Mouse (Mus musculus) liver, adult 2 months (tissue): ENCODE data around the gene Gm13697. TPM values are rescaled to one million over a fixed set of nuclear protein-coding genes. Genes with fewer than 3 reads are reported as not detected.

ENCODE experiments used
- DNase-seq: peaks from one replicate; pipeline ENCODE4 v3.0.0-alpha.2; 2011; ENCODE audit warnings: low read depth, low spot score; ENCODE audit errors: extremely low read depth
- H3K27ac ChIP-seq: fragments of 200-500 bp; replicated peaks from 2 replicates; pipeline ENCODE4 v1.5.1; 2012; ENCODE audit warnings: low read depth, mild to moderate bottlenecking, control low read depth, inconsistent platforms, low read length; ENCODE audit not compliant: insufficient read depth
- H3K27me3 ChIP-seq: fragments of 200-500 bp; 2 replicates; pipeline ENCODE4 v1.6.1; 2012; ENCODE audit warnings: mild to moderate bottlenecking, moderate library complexity, low read length, inconsistent platforms; ENCODE audit not compliant: control insufficient read depth, insufficient read depth
- H3K36me3 ChIP-seq: fragments of 200-500 bp; 2 replicates; pipeline ENCODE4 v1.6.1; 2012; ENCODE audit warnings: low read length, inconsistent platforms; ENCODE audit not compliant: control insufficient read depth, insufficient read depth
- H3K4me1 ChIP-seq: fragments of 200-500 bp; 2 replicates; pipeline ENCODE4 v1.6.1; 2011; ENCODE audit warnings: low read length; ENCODE audit not compliant: control insufficient read depth, insufficient read depth
- H3K4me3 ChIP-seq: fragments of 200-500 bp; 2 replicates; pipeline ENCODE4 v1.5.1; 2011; ENCODE audit warnings: low read depth, mild to moderate bottlenecking, control low read depth, low read length, moderate library complexity; ENCODE audit not compliant: insufficient read depth
- H3K79me2 ChIP-seq: fragments of 200-500 bp; 2 replicates; pipeline ENCODE4 v1.6.1; 2012; ENCODE audit warnings: inconsistent platforms, mild to moderate bottlenecking, low read length, moderate library complexity; ENCODE audit not compliant: control insufficient read depth, insufficient read depth
- H3K9ac ChIP-seq: fragments of 200-500 bp; 2 replicates; pipeline ENCODE4 v1.6.1; 2012; ENCODE audit warnings: low read depth, mild to moderate bottlenecking, control low read depth, inconsistent platforms, low read length
- CTCF ChIP-seq: fragments of 200-500 bp; IDR thresholded peaks from 2 replicates; pipeline ENCODE4 v1.5.1; 2011; ENCODE audit warnings: low read depth, low read length, control low read depth
- POLR2A ChIP-seq: fragments of 200-500 bp; IDR thresholded peaks from 2 replicates; pipeline ENCODE4 v1.6.1; 2011; ENCODE audit warnings: low read length, control low read depth; ENCODE audit not compliant: insufficient read depth; ENCODE audit errors: extremely low read depth
- WGBS: fragments of 180-500 bp; shearing (Covaris S2); methylation state at CpG from one replicate; pipeline ENCODE4 v1.1.7; 2018; 5-methylcytosine and 5-hydroxymethylcytosine counted together
- polyA plus RNA-seq: library from polyadenylated mRNA; depleted of rRNA; stranded (reverse); fragments of >200 nt; gene quantifications from 2 replicates; pipeline ENCODE4 v1.2.3, GENCODE M21; 2012
- total RNA-seq: library from RNA; depleted of rRNA; stranded (reverse); fragments of >200 nt; gene quantifications from 2 replicates; pipeline ENCODE4 v1.2.3, GENCODE M21; 2014

Gm13697 gene
- total and polyA plus RNA-seq, 2 experiments, result not detected

DNA sequence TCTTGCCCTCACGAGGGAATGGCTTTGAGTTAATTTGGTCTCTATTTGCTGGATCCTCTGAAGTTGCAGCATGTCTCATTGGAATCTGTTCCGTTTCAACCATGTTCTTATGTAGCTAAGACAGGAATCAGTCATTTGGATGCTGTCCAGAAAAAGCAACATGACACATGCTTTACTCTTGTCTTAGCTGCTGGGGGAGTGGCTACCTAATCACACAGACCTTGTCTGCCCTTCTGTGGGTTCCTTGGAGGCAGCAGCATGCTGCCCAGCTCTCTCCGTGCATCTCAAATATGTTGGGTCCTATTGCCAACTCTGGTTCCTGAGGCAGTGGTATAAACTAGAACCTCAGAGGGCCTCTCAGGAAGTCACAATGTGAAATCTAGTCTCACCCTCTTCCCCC is 33.8 kb downstream of the Gm13697 start:
- TF ChIP-seq POLR2A, result no peak
- no peak for TF ChIP-seq CTCF
- 75% methylated on average over 3 of the region's 3 CpGs for WGBS

DNA sequence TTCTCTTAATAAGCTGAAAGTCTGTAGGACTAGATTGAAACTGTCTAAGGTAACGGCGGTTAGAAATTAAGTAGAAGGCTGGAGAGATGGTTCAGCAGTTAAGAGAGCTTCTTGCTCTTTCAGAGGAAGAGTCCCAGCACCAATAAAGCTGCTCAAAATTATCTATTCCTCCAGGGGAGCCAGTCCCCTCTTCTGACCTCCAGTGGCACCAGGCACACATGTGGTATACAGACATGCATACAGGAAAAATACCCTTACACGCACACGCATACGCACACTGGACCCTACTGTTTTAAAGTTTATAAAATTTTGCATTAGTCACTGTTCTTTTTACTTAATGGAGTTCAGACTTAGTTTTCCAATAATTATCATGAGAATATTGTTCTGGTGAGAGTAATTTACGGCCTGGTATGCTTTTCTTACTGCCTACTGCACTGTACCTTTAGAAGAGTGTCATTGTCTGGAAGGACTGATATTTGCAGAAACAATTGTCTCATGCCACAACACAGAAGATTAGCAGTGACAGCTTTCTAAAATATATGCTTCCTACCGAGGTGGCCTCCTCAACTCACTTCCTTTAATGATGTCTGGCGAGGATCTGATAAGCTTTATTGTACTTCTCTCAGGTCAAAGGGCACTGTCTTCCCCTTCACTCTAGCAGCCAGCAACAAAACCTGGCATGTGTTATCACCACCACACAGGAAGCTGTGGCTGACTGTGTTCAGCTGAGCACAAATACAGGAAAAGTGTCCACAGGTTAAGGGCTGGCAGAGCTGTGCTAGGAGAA is 35.2 kb downstream of the Gm13697 start:
- Histone ChIP-seq H3K4me1 (no peaks in the 10 kb centered on the region), H3K79me2 (no peaks in the 10 kb centered on the region), H3K36me3 (no peaks in the 10 kb centered on the region), H3K27ac (no peak overlapping the region), H3K9ac (no peak overlapping the region), H3K27me3 (no peaks in the 10 kb centered on the region), H3K4me3 (no peak overlapping the region)
- DNase-seq, result no peak
- TF ChIP-seq CTCF (no peak), POLR2A (no peak)
- WGBS, result 78% methylated on average over 8 of the region's 8 CpGs

More for the DNA sequence above, 33.8 kb downstream of the Gm13697 start:
- Histone ChIP-seq H3K4me3 (no peak overlapping the region), H3K36me3 (no peaks in the 10 kb centered on the region), H3K4me1 (no peaks in the 10 kb centered on the region), H3K27me3 (no peaks in the 10 kb centered on the region), H3K79me2 (no peaks in the 10 kb centered on the region), H3K9ac (no peak overlapping the region), H3K27ac (no peak overlapping the region)
- no peak for DNase-seq

DNA sequence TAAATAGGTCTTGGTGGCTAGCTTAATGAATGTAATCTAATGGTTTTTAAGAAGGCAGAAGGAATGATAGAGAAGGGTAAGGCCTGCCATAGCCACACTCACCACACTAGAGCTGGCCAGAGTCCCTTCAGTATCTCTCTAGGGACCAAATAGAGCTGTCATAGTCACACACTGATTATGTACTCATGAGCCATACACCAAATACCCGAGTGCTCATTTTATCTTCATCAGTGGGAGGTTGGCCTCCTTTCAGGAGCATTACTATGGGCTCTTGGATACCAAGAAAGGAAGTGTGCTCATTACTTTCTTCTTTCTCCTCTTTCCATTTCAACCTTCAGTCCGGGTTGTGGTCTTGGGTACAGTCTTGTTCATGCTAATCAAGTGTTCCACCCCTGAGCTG is 37.4 kb downstream of the Gm13697 start:
- H3K27me3 ChIP-seq, result no peaks in the 10 kb centered on the region
- no peaks in the 10 kb centered on the region for H3K79me2 ChIP-seq
- no peak overlapping the region for H3K9ac ChIP-seq
- no peaks in the 10 kb centered on the region for H3K4me1 ChIP-seq
- TF ChIP-seq POLR2A (no peak), CTCF (no peak)
- DNase-seq, result no peak
- no peak overlapping the region for H3K4me3 ChIP-seq
- H3K36me3 ChIP-seq, result no peaks in the 10 kb centered on the region
- no peak overlapping the region for H3K27ac ChIP-seq
- 83% methylated on average over 2 of the region's 2 CpGs for WGBS

DNA sequence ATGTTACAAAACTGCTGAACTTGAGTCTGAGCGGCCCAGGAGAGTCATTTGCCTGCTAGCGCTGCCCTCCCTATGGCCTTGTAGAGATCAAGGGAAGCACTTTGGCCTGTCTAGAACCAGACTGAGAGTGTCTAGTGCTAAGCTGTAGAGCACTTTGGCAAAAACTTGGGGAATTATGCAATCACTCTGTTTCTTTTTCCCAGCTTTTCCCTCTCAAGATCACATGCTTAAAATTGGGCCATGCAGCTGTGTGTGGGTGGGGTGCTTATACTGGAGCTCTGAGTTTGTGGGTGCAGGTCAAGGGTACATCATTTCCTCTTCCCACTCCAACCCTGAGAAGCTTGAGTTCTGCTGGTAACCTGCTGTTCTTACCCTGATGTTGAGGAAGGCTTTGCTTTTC is 38.4 kb downstream of the Gm13697 start:
- Histone ChIP-seq H3K36me3 (no peaks in the 10 kb centered on the region), H3K27ac (no peak overlapping the region), H3K4me3 (no peak overlapping the region), H3K9ac (no peak overlapping the region), H3K79me2 (no peaks in the 10 kb centered on the region), H3K4me1 (no peaks in the 10 kb centered on the region), H3K27me3 (no peaks in the 10 kb centered on the region)
- 86% methylated on average over 2 of the region's 2 CpGs for WGBS
- peak; percentile 6 for DNase-seq
- TF ChIP-seq POLR2A (no peak), CTCF (no peak)

DNA sequence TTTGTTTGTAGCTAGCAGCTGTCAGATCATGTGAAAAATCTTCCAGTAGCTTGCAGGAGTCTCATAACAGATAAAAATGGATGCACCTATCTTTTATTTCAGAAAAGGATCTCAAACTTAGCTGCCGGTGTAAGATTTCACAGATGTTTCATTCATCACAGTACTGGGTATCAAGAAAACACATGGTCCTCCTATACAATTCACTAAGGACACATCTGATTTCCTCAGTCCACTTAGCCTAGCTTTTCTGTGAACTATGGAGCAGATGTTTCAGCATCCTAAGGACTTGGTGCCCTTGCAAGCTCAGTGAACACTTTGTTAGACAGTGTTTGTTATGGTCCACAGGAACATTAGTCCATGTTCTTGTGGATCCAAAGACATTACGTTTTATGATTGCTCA is 38.8 kb downstream of the Gm13697 start:
- H3K79me2 ChIP-seq, result no peaks in the 10 kb centered on the region
- H3K4me3 ChIP-seq, result no peak overlapping the region
- no peak overlapping the region for H3K9ac ChIP-seq
- no peak overlapping the region for H3K27ac ChIP-seq
- no peak for DNase-seq
- TF ChIP-seq POLR2A (no peak), CTCF (no peak)
- WGBS, result 95% methylated on average over 2 of the region's 2 CpGs
- H3K4me1 ChIP-seq, result no peaks in the 10 kb centered on the region
- H3K27me3 ChIP-seq, result no peaks in the 10 kb centered on the region
- no peaks in the 10 kb centered on the region for H3K36me3 ChIP-seq

DNA sequence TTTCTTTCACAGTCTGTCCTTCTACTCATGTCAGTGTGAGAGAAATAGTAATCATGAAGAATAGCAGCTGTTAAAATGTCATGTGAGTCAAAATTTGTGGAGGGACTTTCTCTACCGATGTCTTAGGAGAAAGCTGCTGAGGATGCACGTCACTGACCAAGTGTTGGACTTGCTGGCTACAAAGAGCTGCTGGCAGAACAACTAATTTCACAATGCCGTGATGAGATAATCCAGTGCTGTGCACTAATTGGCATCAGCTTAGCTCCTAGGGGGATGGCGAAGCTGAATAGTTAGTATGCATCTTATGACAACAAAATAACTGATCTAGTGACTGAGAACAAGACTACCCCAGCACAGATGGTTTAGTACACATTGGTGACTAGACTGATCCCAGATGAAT is 40.7 kb downstream of the Gm13697 start:
- TF ChIP-seq POLR2A (no peak), CTCF (no peak)
- Histone ChIP-seq H3K36me3 (no peaks in the 10 kb centered on the region), H3K4me1 (no peaks in the 10 kb centered on the region), H3K27ac (no peak overlapping the region), H3K79me2 (no peaks in the 10 kb centered on the region), H3K4me3 (no peak overlapping the region), H3K27me3 (no peaks in the 10 kb centered on the region), H3K9ac (no peak overlapping the region)
- WGBS, result 72% methylated on average over 4 of the region's 4 CpGs
- no peak for DNase-seq
